Mouse (Mus musculus) kidney, postnatal 14 days (tissue): ENCODE measurements around the gene Erc1.
"Not testable (repeated sequence)": the region's sequence is repeated elsewhere in the genome, so short reads cannot be mapped to it uniquely, and the experiment has no call there.

ENCODE experiments used
- DNase-seq: peaks from one replicate; pipeline ENCODE4 v3.0.0; 2022; ENCODE audit warnings: mixed read lengths

Gene Erc1

GRCm38 (mm10) chr6:119848034-119848695 lies at the start of gene Erc1:
Gene Erc1, minus strand, starts transcription at chr6:119848167.
- peak; percentile 97 for DNase-seq

- no peak for DNase-seq
These were observed 44.7 kb upstream of the Erc1 start for GRCm38 (mm10) chr6:119892711-119893110.

- DNase-seq = no peak
These were observed 35.2 kb upstream of the Erc1 start for GRCm38 (mm10) chr6:119883151-119883550.

- peak; percentile 68 for DNase-seq
These were observed 16.5 kb upstream of the Erc1 start for GRCm38 (mm10) chr6:119864341-119865034.

- no peak for DNase-seq
These were observed 13.6 kb upstream of the Erc1 start for GRCm38 (mm10) chr6:119861519-119861918.

- no peak for DNase-seq
These were observed 12.3 kb upstream of the Erc1 start for GRCm38 (mm10) chr6:119860236-119860635.

GRCm38 (mm10) chr6:119855471-119855870 lies 7.5 kb upstream of the Erc1 start:
- no peak for DNase-seq

GRCm38 (mm10) chr6:119854156-119854555 lies 6.2 kb upstream of the Erc1 start:
- no peak for DNase-seq

- DNase-seq = no peak
These were observed 1.9 kb upstream of the Erc1 start for GRCm38 (mm10) chr6:119849858-119850257.

- DNase-seq = no peak
These were observed 1.4 kb upstream of the Erc1 start for GRCm38 (mm10) chr6:119849348-119849709.

GRCm38 (mm10) chr6:119848696-119849347 lies 855 bp upstream of the Erc1 start:
- DNase-seq = no peak

- DNase-seq = no peak
These were observed 391 bp downstream of the Erc1 start for GRCm38 (mm10) chr6:119847518-119848033.

- DNase-seq = peak; percentile 1
These were observed 1.0 kb downstream of the Erc1 start for GRCm38 (mm10) chr6:119846751-119847517.

GRCm38 (mm10) chr6:119829951-119830350 lies 18.0 kb downstream of the Erc1 start:
- DNase-seq = no peak

- no peak for DNase-seq
These were observed 19.8 kb downstream of the Erc1 start for GRCm38 (mm10) chr6:119828165-119828564.

- no peak for DNase-seq
These were observed 21.3 kb downstream of the Erc1 start for GRCm38 (mm10) chr6:119826701-119827100.

GRCm38 (mm10) chr6:119822216-119822615 lies 25.8 kb downstream of the Erc1 start:
- no peak for DNase-seq

GRCm38 (mm10) chr6:119821158-119821557 lies 26.8 kb downstream of the Erc1 start:
- DNase-seq = no peak

GRCm38 (mm10) chr6:119818541-119818940 lies 29.4 kb downstream of the Erc1 start:
- DNase-seq = no peak

- DNase-seq = no peak
These were observed 32.5 kb downstream of the Erc1 start for GRCm38 (mm10) chr6:119815426-119815825.

GRCm38 (mm10) chr6:119813055-119813454 lies 34.9 kb downstream of the Erc1 start:
- DNase-seq = not testable (repeated sequence)

- no peak for DNase-seq
These were observed 39.1 kb downstream of the Erc1 start for GRCm38 (mm10) chr6:119808726-119809505.
